Mouse (Mus musculus): Measurements from ENCODE around the gene Klf11.

- TF ChIP-seq POU5F1 (IDR thresholded peaks at IDR 0.05; ENCODE audit: borderline replicate concordance, low read length) (no peak), CTCF (conservative IDR thresholded peaks at IDR 0.05; ENCODE audit: low read length) (no peak)
Measured at GRCm38 (mm10) chr12:24680492-24681285, 29.6 kb downstream of the Klf11 start.
